In genomic region chr9:62689748-62690147, GRCm38 (mm10) we compare ENCODE assay signal across 19 mouse cellular contexts. TPM values are rescaled to one million over a fixed set of nuclear protein-coding genes. Genes with fewer than 3 reads are reported as not detected.
"Had no signal": no experiment of that assay in that cellular context is flagged by ENCODE, and none has a peak within 500 bp of the region (broad histone marks: within the 10 kb centered on the region; RNA-seq: fewer than 3 reads in every experiment).

No protein-coding gene starts in this region.

- H3K9me3 ChIP-seq: liver, embryonic 13.5 days; liver, embryonic 15.5 days; lung, embryonic 15.5 days; megakaryocyte, embryonic 14.5 days; midbrain, embryonic 13.5 days; midbrain, embryonic 15.5 days; neural tube, embryonic 12.5 days had no signal

- H3K4me1 ChIP-seq: liver, embryonic 13.5 days; liver, embryonic 15.5 days; lung, embryonic 15.5 days; midbrain, embryonic 15.5 days had no signal

- H3K27me3 ChIP-seq: liver, embryonic 15.5 days; lung, embryonic 15.5 days; midbrain, embryonic 13.5 days; midbrain, embryonic 15.5 days; neural tube, embryonic 12.5 days had no signal

- H3K27ac ChIP-seq: liver, embryonic 13.5 days; liver, embryonic 15.5 days; lung, embryonic 15.5 days; macrophage; midbrain, embryonic 13.5 days; midbrain, embryonic 15.5 days; neural tube, embryonic 12.5 days had no signal

- ATAC-seq: liver, postnatal 0 days; midbrain, embryonic 13.5 days; midbrain, embryonic 15.5 days had no signal

- H3K36me3 ChIP-seq: liver, embryonic 13.5 days; liver, embryonic 15.5 days; lung, embryonic 15.5 days; midbrain, embryonic 13.5 days; midbrain, embryonic 15.5 days; neural tube, embryonic 12.5 days had no signal

- H3K9ac ChIP-seq: liver, embryonic 13.5 days; liver, embryonic 15.5 days; liver, postnatal 0 days; lung, embryonic 15.5 days; midbrain, embryonic 13.5 days; midbrain, embryonic 15.5 days; neural tube, embryonic 12.5 days had no signal

- H3K4me2 ChIP-seq: liver, embryonic 11.5 days; liver, embryonic 13.5 days; liver, embryonic 15.5 days; lung, embryonic 15.5 days; midbrain, embryonic 11.5 days; midbrain, embryonic 13.5 days; midbrain, embryonic 15.5 days; neural tube, embryonic 12.5 days had no signal

- DNase-seq: liver; liver, embryonic 13.5 days; liver, postnatal 0 days; retina, postnatal 1 day; right cerebral cortex, adult 18-20 months; right cerebral cortex, postnatal 25 days; right cerebral cortex, postnatal 4 days; thymus, adult 2 months; thymus, postnatal 14 days; thymus, postnatal 36 days had no signal

- H3K4me3 ChIP-seq: liver, embryonic 13.5 days; liver, embryonic 15.5 days; lung, embryonic 15.5 days; megakaryocyte, embryonic 14.5 days; midbrain, embryonic 13.5 days; midbrain, embryonic 15.5 days; neural tube, embryonic 12.5 days had no signal

RNA-seq across cellular contexts. Expression of gene Itga11, which starts 12.1 kb away (rescaled TPM):
- polyA plus RNA-seq: macrophage had no signal
